Mouse (Mus musculus): ENCODE data around the gene H2al1b. TPM values are rescaled to one million over a fixed set of nuclear protein-coding genes. Genes with fewer than 3 reads are reported as not detected.
"Not testable (repeated sequence)": the region's sequence is repeated elsewhere in the genome, so short reads cannot be mapped to it uniquely, and the experiment has no call there.

H2al1b gene
- not detected in 2 replicates for polyA plus RNA-seq (2016; fragmentation: Nextera tagmentation; extraction: Ambion mirVana)

GRCm38 (mm10) chrX:11302132-11302531 lies at the start of gene H2al1b:
Gene H2al1b (plus strand): TSS chrX:11302432.
- not testable (repeated sequence) for H3K4me1 ChIP-seq; H3K36me3 ChIP-seq; H3K27me3 ChIP-seq (replicated peaks); H3K4me3 ChIP-seq; ATAC-seq; H3K4me2 ChIP-seq; H3K9me3 ChIP-seq (replicated peaks); H3K27ac ChIP-seq; H3K9ac ChIP-seq
- WGBS (ENCODE audit: insufficient replicate concordance), result 94% methylated on average over 1 of the region's 3 CpGs

DNA sequence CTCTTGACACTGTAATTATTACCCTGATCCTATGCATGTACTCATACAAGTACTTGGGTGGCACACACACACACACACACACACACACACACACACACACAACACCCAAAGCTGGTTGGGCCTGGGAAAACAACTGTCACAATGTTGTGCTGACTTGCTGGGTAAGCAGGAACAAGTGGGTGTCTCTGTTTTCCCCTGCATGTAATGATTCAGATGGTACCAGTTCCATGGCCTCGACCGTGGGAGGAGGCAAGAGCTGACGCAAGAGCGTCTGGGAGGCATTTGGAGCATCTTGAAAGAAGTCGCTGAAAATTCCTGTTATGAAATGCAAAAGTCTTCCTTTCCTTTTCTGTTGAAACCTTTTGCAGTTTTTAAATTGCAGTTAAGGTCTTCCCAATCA lies 48.2 kb upstream of the H2al1b start:
- Histone ChIP-seq H3K4me2 (no peak overlapping the region), H3K9me3 (replicated peaks) (no peaks in the 10 kb centered on the region), H3K9ac (no peak overlapping the region), H3K4me1 (no peaks in the 10 kb centered on the region), H3K27ac (no peak overlapping the region), H3K27me3 (replicated peaks) (no peaks in the 10 kb centered on the region), H3K4me3 (no peak overlapping the region), H3K36me3 (no peaks in the 10 kb centered on the region)
- WGBS (ENCODE audit: insufficient replicate concordance), result 38% methylated on average over 5 of the region's 5 CpGs
- no peak for ATAC-seq

DNA sequence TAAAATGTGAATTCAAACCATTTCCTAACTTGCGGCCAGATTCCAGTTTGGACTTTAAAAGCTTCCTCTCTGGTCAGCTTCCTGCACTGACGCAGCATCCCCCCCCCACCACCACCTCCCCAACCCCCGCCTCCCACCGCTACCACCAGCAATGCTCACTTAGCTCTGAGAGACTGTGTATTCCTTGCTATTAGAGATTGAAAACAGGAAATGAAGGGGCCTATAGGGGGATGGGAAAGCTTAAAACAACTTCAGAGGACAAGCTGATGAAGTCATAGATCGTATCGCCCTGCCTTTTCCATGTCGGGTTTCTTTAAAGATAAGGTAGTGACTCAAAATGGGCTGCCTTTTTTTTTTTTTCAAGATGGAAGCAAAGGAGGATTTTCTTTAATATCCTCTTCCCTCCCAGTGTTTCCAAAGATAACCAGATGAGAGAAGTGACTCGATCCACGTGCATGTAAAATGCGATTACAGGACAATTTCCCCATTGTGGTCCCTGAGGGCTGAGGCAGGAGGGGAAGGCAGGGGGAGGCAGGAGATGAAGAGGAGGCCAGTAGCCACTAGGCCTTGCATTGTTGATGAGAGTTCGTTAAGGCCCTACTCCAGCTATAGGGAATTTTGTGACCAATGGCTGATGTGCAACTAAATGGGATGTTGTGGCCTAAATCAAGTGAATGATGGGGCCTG lies 47.6 kb upstream of the H2al1b start:
- Histone ChIP-seq H3K4me1 (no peaks in the 10 kb centered on the region), H3K27me3 (replicated peaks) (no peaks in the 10 kb centered on the region), H3K9me3 (replicated peaks) (no peaks in the 10 kb centered on the region), H3K9ac (no peak overlapping the region), H3K4me3 (no peak overlapping the region), H3K27ac (no peak overlapping the region), H3K36me3 (no peaks in the 10 kb centered on the region), H3K4me2 (no peak overlapping the region)
- 17% methylated on average over 11 of the region's 11 CpGs for WGBS (ENCODE audit: insufficient replicate concordance)
- ATAC-seq, result no peak

DNA sequence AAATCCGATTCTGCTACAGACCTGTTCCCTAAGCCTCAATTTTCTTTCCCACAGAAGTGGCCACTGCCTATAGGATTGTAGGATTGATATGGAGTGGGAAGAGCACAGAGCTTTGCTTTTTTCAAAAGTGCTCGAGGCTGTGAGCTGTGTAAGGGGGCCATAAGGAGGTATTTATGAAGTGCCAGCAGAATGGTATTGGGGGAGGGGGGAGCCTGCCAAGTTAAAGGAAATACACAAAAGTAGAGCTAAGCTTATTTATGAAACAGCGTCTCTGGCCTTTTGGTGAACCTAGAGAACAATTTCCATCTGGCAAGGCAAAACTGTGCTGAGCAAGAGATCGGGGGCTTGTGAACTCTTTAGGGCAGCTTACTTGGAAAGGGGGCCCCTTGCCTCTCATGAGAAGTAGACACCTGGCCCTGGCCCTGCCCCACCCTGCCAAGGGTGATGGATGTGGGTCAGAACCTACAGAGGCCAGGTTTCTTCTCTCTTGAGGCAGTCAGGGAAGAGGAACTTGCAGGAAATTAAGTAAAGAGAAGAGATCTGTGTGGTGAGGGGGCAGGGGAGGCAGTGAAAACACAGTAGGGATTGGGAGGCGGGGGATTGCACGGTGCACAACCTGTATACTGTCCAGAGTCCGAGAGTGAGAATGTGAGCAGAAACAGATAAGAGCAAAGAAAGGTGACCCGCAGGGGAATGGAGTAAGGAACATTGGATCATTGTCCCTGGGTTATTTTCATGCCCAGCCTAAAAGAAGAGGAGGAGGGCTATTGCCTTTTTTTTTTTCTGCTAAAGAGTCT lies 46.5 kb upstream of the H2al1b start:
- Histone ChIP-seq H3K36me3 (no peaks in the 10 kb centered on the region), H3K9ac (no peak overlapping the region), H3K27me3 (replicated peaks) (no peaks in the 10 kb centered on the region), H3K9me3 (replicated peaks) (no peaks in the 10 kb centered on the region), H3K4me1 (no peaks in the 10 kb centered on the region), H3K4me2 (no peak overlapping the region), H3K27ac (no peak overlapping the region), H3K4me3 (no peak overlapping the region)
- no peak for ATAC-seq
- WGBS (ENCODE audit: insufficient replicate concordance), result 35% methylated on average over 8 of the region's 8 CpGs

DNA sequence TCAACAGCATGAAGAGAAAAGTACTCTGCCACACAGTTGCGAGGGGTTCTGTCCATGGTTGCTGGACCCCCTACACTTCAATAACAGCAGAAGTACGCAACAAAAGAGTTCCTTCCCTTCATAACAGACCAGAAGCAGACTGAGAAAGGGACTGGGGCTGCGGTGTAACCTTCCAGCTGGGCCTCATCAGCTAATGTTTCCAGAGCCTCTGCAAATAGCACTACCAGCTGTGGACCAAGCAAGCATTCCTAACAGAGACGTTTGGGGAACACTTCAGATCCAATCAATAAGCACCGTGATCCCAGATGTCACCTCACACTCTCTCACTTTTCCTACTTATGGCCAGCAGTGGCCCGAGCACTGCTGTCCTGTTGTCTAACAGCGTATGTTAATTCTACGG lies 37.3 kb upstream of the H2al1b start:
- H3K9me3 ChIP-seq (replicated peaks), result no peaks in the 10 kb centered on the region

GRCm38 (mm10) chrX:11267791-11268190 lies 34.4 kb upstream of the H2al1b start:
- ATAC-seq, result no peak
- Histone ChIP-seq H3K27ac (no peak overlapping the region), H3K9ac (no peak overlapping the region), H3K36me3 (no peaks in the 10 kb centered on the region), H3K4me1 (no peaks in the 10 kb centered on the region), H3K9me3 (replicated peaks) (no peaks in the 10 kb centered on the region), H3K27me3 (replicated peaks) (0 out of 2 replicates have a peak, but pooled peaks cover 6% of the 10 kb centered on the region), H3K4me3 (no peak overlapping the region), H3K4me2 (no peak overlapping the region)
- 48% methylated on average over 7 of the region's 7 CpGs for WGBS (ENCODE audit: insufficient replicate concordance)

More for the DNA sequence above, 37.3 kb upstream of the H2al1b start:
- Histone ChIP-seq H3K4me2 (no peak overlapping the region), H3K4me1 (no peaks in the 10 kb centered on the region), H3K27me3 (replicated peaks) (peaks cover 6% of the 10 kb centered on the region; the same call in 1 of the 2 replicates), H3K36me3 (no peaks in the 10 kb centered on the region), H3K9ac (no peak overlapping the region), H3K4me3 (no peak overlapping the region), H3K27ac (no peak overlapping the region)
- 64% methylated on average over 8 of the region's 8 CpGs for WGBS (ENCODE audit: insufficient replicate concordance)
- no peak for ATAC-seq

DNA sequence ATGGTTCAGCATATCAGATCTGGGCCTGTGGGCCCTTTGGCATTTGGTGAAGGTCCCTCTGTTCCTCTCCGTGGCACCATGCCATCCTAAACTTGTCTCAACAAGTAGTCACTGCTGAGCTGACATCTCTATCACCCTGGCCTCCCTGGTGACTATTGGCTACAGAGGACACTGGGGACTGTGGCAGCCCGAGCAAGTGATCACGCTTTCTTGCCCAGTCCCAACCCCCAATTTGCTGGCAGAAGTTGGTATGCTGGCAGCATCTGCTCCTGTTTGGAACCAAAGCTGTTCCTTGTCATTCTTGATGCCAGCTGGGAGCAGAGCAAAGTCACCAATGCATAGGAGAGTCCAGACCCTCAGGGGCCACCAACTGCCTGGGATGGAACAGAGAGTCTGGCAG lies 33.2 kb upstream of the H2al1b start:
- Histone ChIP-seq H3K9ac (no peak overlapping the region), H3K27ac (no peak overlapping the region), H3K4me1 (no peaks in the 10 kb centered on the region), H3K4me2 (no peak overlapping the region), H3K9me3 (replicated peaks) (no peaks in the 10 kb centered on the region), H3K36me3 (no peaks in the 10 kb centered on the region), H3K4me3 (no peak overlapping the region), H3K27me3 (replicated peaks) (0 out of 2 replicates have a peak, but pooled peaks cover 6% of the 10 kb centered on the region)
- 79% methylated on average over 3 of the region's 3 CpGs for WGBS (ENCODE audit: insufficient replicate concordance)
- no peak for ATAC-seq

GRCm38 (mm10) chrX:11273190-11273589 lies 29.0 kb upstream of the H2al1b start:
- no peak overlapping the region for H3K4me3 ChIP-seq
- no peaks in the 10 kb centered on the region for H3K27me3 ChIP-seq (replicated peaks)
- H3K4me1 ChIP-seq, result no peaks in the 10 kb centered on the region
- H3K36me3 ChIP-seq, result no peaks in the 10 kb centered on the region
- 50% methylated on average over 3 of the region's 3 CpGs for WGBS (ENCODE audit: insufficient replicate concordance)
- H3K9me3 ChIP-seq (replicated peaks), result no peaks in the 10 kb centered on the region
- no peak overlapping the region for H3K27ac ChIP-seq
- no peak overlapping the region for H3K4me2 ChIP-seq
- H3K9ac ChIP-seq, result no peak overlapping the region
- no peak for ATAC-seq

DNA sequence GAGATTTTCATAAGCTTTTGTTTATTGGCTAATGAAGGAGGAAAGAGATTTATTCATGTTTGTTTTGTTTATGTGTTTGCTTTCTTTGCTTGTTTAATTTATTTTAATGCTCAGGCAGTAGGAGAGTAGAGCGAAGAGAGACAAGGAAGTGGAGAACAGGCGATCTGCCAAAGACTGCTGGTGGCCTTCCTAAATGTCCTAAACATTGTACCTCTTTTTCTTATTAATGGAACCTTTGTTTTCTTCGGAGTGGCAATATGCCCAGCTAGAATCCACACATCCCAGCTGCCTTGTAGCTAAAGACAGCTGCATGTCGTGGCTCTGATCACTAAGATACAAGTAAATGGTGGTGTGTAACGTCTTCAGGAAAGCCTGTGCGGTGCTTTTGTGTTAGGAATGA lies 25.1 kb upstream of the H2al1b start:
- no peak for ATAC-seq
- WGBS (ENCODE audit: insufficient replicate concordance), result 66% methylated on average over 6 of the region's 6 CpGs
- no peaks in the 10 kb centered on the region for H3K27me3 ChIP-seq (replicated peaks)

DNA sequence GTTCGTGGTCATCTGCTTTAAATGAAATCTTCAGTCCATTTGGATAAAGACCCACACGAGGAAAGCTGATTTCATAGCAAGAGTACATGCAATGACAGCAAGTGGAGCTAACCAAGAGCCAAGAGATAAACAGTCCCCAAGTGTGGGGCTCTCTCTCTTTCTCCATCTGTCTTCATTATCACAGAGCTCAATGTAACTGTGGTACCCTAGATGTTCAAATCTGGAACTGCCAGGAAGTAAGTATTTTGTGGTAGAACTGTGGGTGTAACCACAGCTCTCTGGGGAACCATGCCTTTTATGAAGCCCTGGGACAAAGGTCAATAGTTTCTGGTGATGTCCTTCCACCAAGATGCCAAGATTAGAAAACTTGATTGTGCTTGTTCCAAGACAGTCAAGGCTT lies 21.5 kb upstream of the H2al1b start:
- Histone ChIP-seq H3K36me3 (no peaks in the 10 kb centered on the region), H3K9me3 (replicated peaks) (no peaks in the 10 kb centered on the region), H3K4me1 (no peaks in the 10 kb centered on the region), H3K4me2 (no peak overlapping the region), H3K4me3 (no peak overlapping the region), H3K9ac (no peak overlapping the region), H3K27ac (no peak overlapping the region), H3K27me3 (replicated peaks) (no peaks in the 10 kb centered on the region)
- ATAC-seq, result no peak
- WGBS (ENCODE audit: insufficient replicate concordance), result 36% methylated on average over 2 of the region's 2 CpGs

More for the DNA sequence above, 25.1 kb upstream of the H2al1b start:
- Histone ChIP-seq H3K36me3 (no peaks in the 10 kb centered on the region), H3K4me2 (no peak overlapping the region), H3K27ac (no peak overlapping the region), H3K4me3 (no peak overlapping the region), H3K9ac (no peak overlapping the region), H3K9me3 (replicated peaks) (no peaks in the 10 kb centered on the region), H3K4me1 (no peaks in the 10 kb centered on the region)

DNA sequence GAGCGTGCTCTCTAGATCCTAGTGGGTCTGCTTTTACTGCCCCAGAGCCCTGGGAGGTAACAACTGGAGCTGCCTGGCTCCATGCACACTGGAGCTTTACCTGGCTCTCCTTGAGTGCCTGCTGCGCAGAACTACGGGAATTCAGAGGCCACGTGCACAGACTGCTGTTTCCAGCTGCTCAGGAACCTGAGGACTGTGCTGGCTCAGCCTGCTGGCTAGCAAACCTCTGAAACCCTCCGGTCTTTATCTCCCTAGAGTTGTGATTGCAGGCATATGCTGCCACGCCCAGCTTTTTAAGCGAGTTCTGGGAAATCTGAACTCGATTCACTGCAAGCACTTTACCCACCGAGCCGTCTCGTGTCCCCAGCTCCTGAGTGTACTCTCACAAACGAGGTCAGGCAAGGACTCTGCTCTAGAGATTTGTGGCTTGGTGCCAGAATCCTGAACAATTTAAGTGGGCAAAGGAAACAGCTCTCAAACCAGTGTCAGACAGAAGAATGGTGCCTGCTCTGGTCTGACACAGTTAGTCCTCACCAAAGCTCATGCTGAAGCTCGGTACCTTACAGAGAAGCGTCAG lies 13.8 kb upstream of the H2al1b start:
- WGBS (ENCODE audit: insufficient replicate concordance), result 58% methylated on average over 14 of the region's 14 CpGs
- no peak overlapping the region for H3K4me3 ChIP-seq
- H3K27ac ChIP-seq, result no peak overlapping the region
- H3K4me2 ChIP-seq, result no peak overlapping the region
- H3K27me3 ChIP-seq (replicated peaks), result 0 out of 2 replicates have a peak, but pooled peaks cover 8% of the 10 kb centered on the region
- no peak overlapping the region for H3K9ac ChIP-seq
- ATAC-seq, result no peak
- H3K36me3 ChIP-seq, result no peaks in the 10 kb centered on the region
- H3K4me1 ChIP-seq, result no peaks in the 10 kb centered on the region
- no peaks in the 10 kb centered on the region for H3K9me3 ChIP-seq (replicated peaks)

DNA sequence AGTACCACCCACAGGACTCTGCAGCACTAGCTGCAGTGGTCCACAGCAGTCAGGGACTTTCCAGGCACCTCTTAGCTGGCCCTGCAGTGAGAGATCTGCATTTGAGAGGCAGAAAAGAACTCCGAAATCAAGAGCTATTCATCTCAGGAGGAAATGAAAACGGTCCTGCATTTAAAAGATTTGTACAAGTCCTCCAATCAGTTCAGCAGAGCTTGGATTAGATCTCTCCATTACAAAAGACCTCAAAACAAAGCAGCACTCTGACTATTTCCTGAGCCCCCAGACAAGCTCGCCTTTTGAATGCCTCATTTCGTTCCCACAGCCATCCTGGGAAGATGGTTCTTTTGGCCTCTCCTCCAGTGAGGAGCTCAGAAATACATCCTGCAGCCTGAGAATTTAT lies 13.0 kb upstream of the H2al1b start:
- no peak for ATAC-seq
- no peaks in the 10 kb centered on the region for H3K4me1 ChIP-seq
- 0 out of 2 replicates have a peak, but pooled peaks cover 8% of the 10 kb centered on the region for H3K27me3 ChIP-seq (replicated peaks)
- H3K36me3 ChIP-seq, result no peaks in the 10 kb centered on the region
- 57% methylated on average over 4 of the region's 4 CpGs for WGBS (ENCODE audit: insufficient replicate concordance)
- no peaks in the 10 kb centered on the region for H3K9me3 ChIP-seq (replicated peaks)
- H3K4me3 ChIP-seq, result no peak overlapping the region
- no peak overlapping the region for H3K27ac ChIP-seq
- no peak overlapping the region for H3K9ac ChIP-seq
- H3K4me2 ChIP-seq, result no peak overlapping the region
